Mouse (Mus musculus) megakaryocyte-erythroid progenitor cell, adult 5-6 weeks (primary cell): ENCODE measurements around the gene Mrps36. TPM values are rescaled to one million over a fixed set of nuclear protein-coding genes. Genes with fewer than 3 reads are reported as not detected.

Experiments
- total RNA-seq, 2 experiments: library from RNA; stranded (forward) in 1 of 2; stranded (reverse) in 1 of 2; fragments of 200-1000, 215-1000 nt in 1 of 2; fragments of >200 nt in 1 of 2; fragmentation: Nextera tagmentation in 1 of 2; gene quantifications; 2 replicates each; pipeline ENCODE4 v1.2.3; 2014 to 2017

The Mrps36 gene
- total RNA-seq, 2 experiments from 2014 or later: 122 to 159 TPM

Other genes with a start within 250 kb of the Mrps36 start
- not detected in 2 replicates for gene Ocln, start 191.9 kb downstream of the Mrps36 start, total RNA-seq (2014; fragmentation: Nextera tagmentation)
- not detected in 2 replicates for gene Ocln, start 191.9 kb downstream of the Mrps36 start, total RNA-seq (2017)
- gene Marveld2, start 127.7 kb downstream of the Mrps36 start, total RNA-seq (2014; fragmentation: Nextera tagmentation): 0.74 and 1.7 TPM in 2 replicates
- 1.3 and 2.1 TPM in 2 replicates for gene Marveld2, start 127.7 kb downstream of the Mrps36 start, total RNA-seq (2017)
- 266 and 321 TPM in 2 replicates for gene Ak6, start 93.7 kb downstream of the Mrps36 start, total RNA-seq (2014; fragmentation: Nextera tagmentation)
- 395 and 432 TPM in 2 replicates for gene Ak6, start 93.7 kb downstream of the Mrps36 start, total RNA-seq (2017)
- gene Rad17, start 93.6 kb downstream of the Mrps36 start, total RNA-seq (2014; fragmentation: Nextera tagmentation): 34.6 and 39.9 TPM in 2 replicates
- gene Rad17, start 93.6 kb downstream of the Mrps36 start, total RNA-seq (2017): 51.5 and 60.1 TPM in 2 replicates
- 19.2 and 24.7 TPM in 2 replicates for gene Taf9, start 93.1 kb downstream of the Mrps36 start, total RNA-seq (2014; fragmentation: Nextera tagmentation)
- 23.6 and 28.5 TPM in 2 replicates for gene Taf9, start 93.1 kb downstream of the Mrps36 start, total RNA-seq (2017)
- gene Ccdc125, start 74.9 kb downstream of the Mrps36 start, total RNA-seq (2014; fragmentation: Nextera tagmentation): 0.90 and 3.6 TPM in 2 replicates
- gene Ccdc125, start 74.9 kb downstream of the Mrps36 start, total RNA-seq (2017): 6.4 and 9.2 TPM in 2 replicates
- gene Cdk7, start 13.7 kb downstream of the Mrps36 start, total RNA-seq (2014; fragmentation: Nextera tagmentation): 69.6 and 73.5 TPM in 2 replicates
- gene Cdk7, start 13.7 kb downstream of the Mrps36 start, total RNA-seq (2017): 66.7 and 69.1 TPM in 2 replicates
- 58.3 and 100 TPM in 2 replicates for gene Cenph, start 31.2 kb upstream of the Mrps36 start, total RNA-seq (2014; fragmentation: Nextera tagmentation)
- 67.0 and 95.9 TPM in 2 replicates for gene Cenph, start 31.2 kb upstream of the Mrps36 start, total RNA-seq (2017)
- 99.3 and 102 TPM in 2 replicates for gene Ccnb1, start 41.9 kb upstream of the Mrps36 start, total RNA-seq (2014; fragmentation: Nextera tagmentation)
- 150 and 153 TPM in 2 replicates for gene Ccnb1, start 41.9 kb upstream of the Mrps36 start, total RNA-seq (2017)
- 48.1 and 53.9 TPM in 2 replicates for gene Slc30a5, start 88.8 kb upstream of the Mrps36 start, total RNA-seq (2014; fragmentation: Nextera tagmentation)
- 83.5 and 95.2 TPM in 2 replicates for gene Slc30a5, start 88.8 kb upstream of the Mrps36 start, total RNA-seq (2017)